Mouse (Mus musculus) common myeloid progenitor, adult 5-6 weeks (primary cell): ENCODE measurements around the gene Rbm4b. TPM values are rescaled to one million over a fixed set of nuclear protein-coding genes. Genes with fewer than 3 reads are reported as not detected.

Experiments used
- ATAC-seq: replicated peaks from 2 replicates; pipeline ENCODE4 v1.8.0; 2016; ENCODE audit warnings: low read depth, mild to moderate bottlenecking, moderate TSS enrichment, inconsistent platforms; ENCODE audit not compliant: poor library complexity, severe bottlenecking
- total RNA-seq: library from RNA; stranded (forward); fragments of 200-1000, 187-1606 nt; gene quantifications from 2 replicates; pipeline ENCODE4 v1.2.3, GENCODE M21; 2017

Gene Rbm4b
- total RNA-seq: 14.6 and 15.9 TPM in 2 replicates

GRCm38 (mm10) chr19:4756193-4756911, at the start of gene Rbm4b:
Rbm4b (plus strand) TSS chr19:4756497.
- ATAC-seq: peak; percentile 89

GRCm38 (mm10) chr19:4708765-4709164, 47.5 kb upstream of the Rbm4b start:
- no peak for ATAC-seq

- no peak for ATAC-seq
These were observed 45.1 kb upstream of the Rbm4b start, which contains the start of gene Sptbn2 for GRCm38 (mm10) chr19:4711098-4711600. Sptbn2 (plus strand) TSS chr19:4711167.

GRCm38 (mm10) chr19:4711601-4712155, 44.6 kb upstream of the Rbm4b start:
- no peak for ATAC-seq

DNA sequence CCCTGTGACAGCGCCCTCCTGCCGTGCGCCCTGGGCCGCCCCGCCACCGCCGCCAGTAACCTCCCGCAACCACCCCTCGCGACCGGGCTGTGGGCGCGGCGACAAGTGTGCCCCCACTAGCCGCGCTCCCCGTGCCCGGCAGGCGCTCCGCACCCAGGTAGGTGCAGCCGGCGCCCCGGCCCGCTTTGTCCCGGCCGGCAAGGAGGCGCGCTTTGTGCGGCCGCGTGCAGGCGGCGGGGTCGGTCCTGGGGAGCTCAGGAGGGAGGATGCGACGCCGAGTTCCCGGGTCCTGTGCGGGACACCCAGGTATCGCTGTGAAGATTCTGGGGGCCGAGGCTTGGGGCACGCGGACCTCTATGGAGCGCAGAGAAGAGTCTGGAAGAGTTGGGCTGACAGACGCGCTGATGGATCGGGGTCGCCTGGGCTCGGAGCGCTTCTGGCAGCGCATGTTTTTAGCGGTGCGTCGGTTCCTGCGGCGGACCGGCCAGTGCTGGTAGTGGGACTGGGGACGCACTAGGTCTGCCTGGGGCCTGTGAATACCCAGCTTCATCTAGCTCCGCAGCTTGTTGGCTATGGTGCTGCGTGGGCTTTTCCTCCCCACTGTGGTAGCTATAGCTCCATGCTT, 44.0 kb upstream of the Rbm4b start:
- ATAC-seq: no peak

DNA sequence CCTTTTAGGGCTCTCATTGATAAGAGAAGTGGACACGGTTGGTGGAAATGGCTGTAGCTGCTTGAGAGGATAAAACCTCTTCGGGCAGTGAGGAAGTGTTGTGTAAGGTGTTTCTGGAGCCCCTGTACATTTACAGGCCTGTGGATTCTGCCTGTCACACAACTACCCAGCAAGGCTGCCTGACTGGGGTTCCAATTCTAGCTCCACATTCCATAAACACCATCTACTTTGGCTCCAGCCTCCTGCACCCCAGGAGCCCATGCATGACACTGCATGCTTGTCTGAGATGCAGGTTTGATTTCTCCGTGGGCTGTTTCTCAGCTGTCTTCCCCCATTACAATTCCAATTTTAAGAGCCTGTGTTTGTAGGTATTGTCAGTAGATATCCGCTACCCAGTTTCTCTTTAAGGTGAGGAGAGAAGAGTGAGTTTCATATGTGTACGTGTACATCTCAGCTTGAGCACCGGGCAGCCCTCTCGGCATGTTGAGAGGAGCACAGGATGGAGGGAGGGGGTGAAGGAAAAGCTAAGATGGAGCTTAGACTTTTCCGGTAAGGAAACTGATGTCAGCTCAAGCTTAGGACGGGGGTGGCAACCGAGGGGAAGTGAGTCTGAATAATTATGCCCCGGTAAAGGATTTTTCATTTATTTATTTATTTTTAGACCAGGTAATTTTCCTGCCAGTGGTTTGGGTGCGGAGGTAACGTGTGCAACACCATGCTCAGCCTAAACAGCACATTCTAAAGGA, 43.3 kb upstream of the Rbm4b start:
- no peak for ATAC-seq

DNA sequence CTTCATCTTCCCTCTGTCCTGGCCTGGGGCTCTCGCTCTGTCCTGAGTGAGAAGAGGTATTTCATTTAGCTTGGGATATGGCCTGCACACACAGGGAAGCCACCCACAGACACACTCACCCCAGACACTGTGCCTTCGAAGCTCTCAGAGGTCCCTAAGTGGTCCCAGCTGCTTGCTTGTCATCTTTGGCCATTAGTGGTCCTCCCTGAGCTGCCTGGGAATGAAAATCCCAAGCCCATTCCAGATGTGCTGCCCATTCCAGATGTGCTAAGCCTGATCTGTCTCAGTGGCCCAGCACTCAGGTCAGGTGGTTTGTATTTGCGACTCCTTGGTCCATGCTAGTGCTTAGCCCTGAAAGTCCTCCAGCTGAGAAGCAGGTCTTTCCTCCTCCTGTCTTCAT, 42.4 kb upstream of the Rbm4b start:
- ATAC-seq: no peak

- no peak for ATAC-seq
These were observed 39.5 kb upstream of the Rbm4b start for GRCm38 (mm10) chr19:4716756-4717155.

- ATAC-seq: no peak
These were observed 39.0 kb upstream of the Rbm4b start for GRCm38 (mm10) chr19:4717281-4717680.

- ATAC-seq: peak; percentile 84
These were observed 37.6 kb upstream of the Rbm4b start for GRCm38 (mm10) chr19:4718716-4719115.

- ATAC-seq: no peak
These were observed 36.9 kb upstream of the Rbm4b start for GRCm38 (mm10) chr19:4719351-4719764.

GRCm38 (mm10) chr19:4720112-4720511, 36.2 kb upstream of the Rbm4b start:
- ATAC-seq: no peak

GRCm38 (mm10) chr19:4720671-4721244, 35.5 kb upstream of the Rbm4b start:
- no peak for ATAC-seq

GRCm38 (mm10) chr19:4729186-4729585, 27.1 kb upstream of the Rbm4b start:
- no peak for ATAC-seq

DNA sequence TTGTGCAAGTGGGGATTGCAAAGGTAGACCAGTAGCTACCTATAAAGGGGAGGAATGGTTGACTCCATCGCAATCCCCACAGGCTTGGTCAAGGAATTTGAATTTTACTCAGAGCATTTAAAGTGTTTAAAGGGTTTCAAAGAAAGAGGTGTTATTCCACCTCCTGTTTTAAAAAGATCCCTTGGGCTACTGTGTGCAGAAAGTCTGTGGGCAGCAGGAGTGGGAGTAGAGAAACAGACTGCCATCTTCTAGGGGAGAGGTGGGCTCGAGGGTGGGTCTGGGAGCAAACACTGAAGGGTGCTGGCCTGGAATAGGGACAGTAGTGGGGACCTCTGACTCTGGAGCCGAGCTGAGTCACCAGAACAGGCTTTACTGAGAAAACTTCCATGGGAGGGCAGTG, 23.2 kb upstream of the Rbm4b start:
- no peak for ATAC-seq

GRCm38 (mm10) chr19:4737866-4738265, 18.4 kb upstream of the Rbm4b start:
- ATAC-seq: no peak

GRCm38 (mm10) chr19:4739053-4739452, 17.2 kb upstream of the Rbm4b start:
- no peak for ATAC-seq

GRCm38 (mm10) chr19:4739762-4740161, 16.5 kb upstream of the Rbm4b start:
- ATAC-seq: no peak

GRCm38 (mm10) chr19:4741482-4741881, 14.8 kb upstream of the Rbm4b start:
- ATAC-seq: no peak

DNA sequence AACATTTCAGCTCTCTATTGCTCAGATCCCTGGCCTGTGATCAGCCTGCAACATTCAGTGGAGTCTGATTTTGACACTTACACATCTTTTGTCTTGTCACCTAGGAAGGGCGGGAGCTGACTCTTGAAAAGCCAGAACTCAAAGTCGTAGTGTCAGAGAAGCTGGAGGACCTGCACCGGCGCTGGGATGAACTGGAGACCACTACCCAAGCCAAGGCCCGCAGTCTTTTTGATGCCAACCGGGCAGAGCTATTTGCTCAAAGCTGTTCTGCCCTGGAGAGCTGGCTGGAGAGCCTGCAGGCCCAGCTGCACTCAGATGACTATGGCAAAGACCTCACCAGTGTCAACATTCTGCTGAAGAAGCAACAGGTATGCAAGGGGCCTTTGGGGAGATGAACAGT, 14.1 kb upstream of the Rbm4b start:
- no peak for ATAC-seq
